Mouse (Mus musculus) MEL (cell line): Measurements from ENCODE around the gene Igtp. TPM values are rescaled to one million over a fixed set of nuclear protein-coding genes. Genes with fewer than 3 reads are reported as not detected.

Experiments used
- DNase-seq: peaks from one replicate; pipeline ENCODE4 v3.0.0; 2011; ENCODE audit warnings: low read depth, low spot score
- H3K27ac ChIP-seq: 2 replicates; pipeline ENCODE4 v1.5.1; 2012; ENCODE audit warnings: low read depth, mild to moderate bottlenecking, control low read depth, low read length, moderate library complexity; ENCODE audit not compliant: control insufficient read depth
- H3K27me3 ChIP-seq, 2 experiments: fragments of 150-350 bp in 1 of 2; sonication (generic) in 1 of 2; 2 replicates each; pipeline ENCODE4 v1.6.1; 2012; ENCODE audit warnings: low read length in 2 of 2, mild to moderate bottlenecking in 2 of 2, improper control_type of control experiment in 1 of 2, moderate library complexity in 1 of 2; ENCODE audit not compliant: insufficient read depth in 2 of 2, control insufficient read depth in 1 of 2
- H3K36me3 ChIP-seq, 2 experiments: 2 replicates each; pipeline ENCODE4 v1.6.1; 2012 to 2014; ENCODE audit warnings: low read length in 2 of 2, improper control_type of control experiment in 1 of 2, inconsistent platforms in 1 of 2, mild to moderate bottlenecking in 1 of 2; ENCODE audit not compliant: insufficient read depth in 2 of 2, control insufficient read depth in 1 of 2
- H3K4me1 ChIP-seq, 2 experiments: fragments of 150-350 bp in 1 of 2; sonication (generic) in 1 of 2; 2 replicates each; pipeline ENCODE4 v1.6.1; 2012; ENCODE audit warnings: low read length in 2 of 2, improper control_type of control experiment in 1 of 2, mild to moderate bottlenecking in 1 of 2; ENCODE audit not compliant: insufficient read depth in 2 of 2, control insufficient read depth in 1 of 2
- H3K4me3 ChIP-seq, 2 experiments: fragments of 150-350 bp in 1 of 2; sonication (generic) in 1 of 2; 2 replicates each; pipeline ENCODE4 v1.5.1; 2012; ENCODE audit warnings: low read depth in 2 of 2, low read length in 2 of 2, mild to moderate bottlenecking in 2 of 2, moderate library complexity in 2 of 2, control low read depth in 1 of 2, improper control_type of control experiment in 1 of 2; ENCODE audit not compliant: control insufficient read depth in 1 of 2, insufficient read depth in 1 of 2
- H3K79me2 ChIP-seq: 2 replicates; pipeline ENCODE4 v1.6.1; 2012; ENCODE audit warnings: mild to moderate bottlenecking, low read length, moderate library complexity; ENCODE audit not compliant: control insufficient read depth, poor library complexity, insufficient read depth
- H3K9ac ChIP-seq: 2 replicates; pipeline ENCODE4 v1.6.1; 2012; ENCODE audit warnings: low read depth, mild to moderate bottlenecking, control low read depth, low read length, moderate library complexity; ENCODE audit not compliant: control insufficient read depth, poor library complexity, severe bottlenecking
- H3K9me3 ChIP-seq: fragments of 150-350 bp; sonication (generic); replicated peaks from 2 replicates; pipeline ENCODE4 v1.6.1; 2012; ENCODE audit warnings: mild to moderate bottlenecking, low read length, improper control_type of control experiment, moderate library complexity; ENCODE audit not compliant: insufficient read depth
- BHLHE40 ChIP-seq: IDR thresholded peaks from 2 replicates; pipeline ENCODE4 v1.6.1; 2012; ENCODE audit warnings: low read depth, mild to moderate bottlenecking, inconsistent platforms, low read length, improper control_type of control experiment, borderline replicate concordance
- CHD1 ChIP-seq: IDR thresholded peaks from 2 replicates; pipeline ENCODE4 v1.6.1; 2012; ENCODE audit warnings: low read depth, mild to moderate bottlenecking, inconsistent platforms, low read length, improper control_type of control experiment
- ELF1 ChIP-seq: IDR thresholded peaks from 2 replicates; pipeline ENCODE4 v1.6.1; 2014; ENCODE audit warnings: low read depth, mild to moderate bottlenecking, inconsistent platforms, low read length, improper control_type of control experiment, moderate library complexity
- JUND ChIP-seq: IDR thresholded peaks from 2 replicates; pipeline ENCODE4 v1.6.1; 2011; ENCODE audit warnings: low read depth, mild to moderate bottlenecking, improper control_type of control experiment, low read length
- MAFK ChIP-seq: IDR thresholded peaks from 2 replicates; pipeline ENCODE4 v1.6.1; 2011; ENCODE audit warnings: low read depth, mild to moderate bottlenecking, low read length, improper control_type of control experiment, borderline replicate concordance
- MAZ ChIP-seq: IDR thresholded peaks from 2 replicates; pipeline ENCODE4 v1.6.1; 2012; ENCODE audit warnings: low read depth, mild to moderate bottlenecking, inconsistent platforms, low read length, improper control_type of control experiment
- MEF2A ChIP-seq: IDR thresholded peaks from 2 replicates; pipeline ENCODE4 v1.6.1; 2014; ENCODE audit warnings: low read depth, mild to moderate bottlenecking, inconsistent platforms, low read length, improper control_type of control experiment; ENCODE audit not compliant: poor library complexity, insufficient replicate concordance, severe bottlenecking; ENCODE audit errors: extremely low read depth
- MXI1 ChIP-seq: IDR thresholded peaks from 2 replicates; pipeline ENCODE4 v1.6.1; 2011; ENCODE audit warnings: mild to moderate bottlenecking, low read depth, low read length, improper control_type of control experiment
- MYB ChIP-seq: IDR thresholded peaks from 2 replicates; pipeline ENCODE4 v1.6.1; 2011; ENCODE audit warnings: mild to moderate bottlenecking, low read depth, low read length, improper control_type of control experiment
- NRF1 ChIP-seq: IDR thresholded peaks from 2 replicates; pipeline ENCODE4 v1.6.1; 2014; ENCODE audit warnings: low read depth, mild to moderate bottlenecking, inconsistent platforms, low read length, improper control_type of control experiment, moderate library complexity; ENCODE audit not compliant: poor library complexity, insufficient read depth, severe bottlenecking
- POLR2A ChIP-seq, 2 experiments: IDR thresholded peaks; 2 replicates each; pipeline ENCODE4 v1.6.1; 2011 to 2012; ENCODE audit warnings: low read length in 2 of 2, mild to moderate bottlenecking in 2 of 2, control low read depth in 1 of 2, improper control_type of control experiment in 1 of 2, low read depth in 1 of 2, moderate library complexity in 1 of 2; ENCODE audit not compliant: control insufficient read depth in 1 of 2, insufficient read depth in 1 of 2, poor library complexity in 1 of 2
- POLR2AphosphoS5 ChIP-seq: IDR thresholded peaks from 2 replicates; pipeline ENCODE4 v1.6.1; 2012; ENCODE audit warnings: low read depth, borderline replicate concordance, mild to moderate bottlenecking, inconsistent platforms, low read length, moderate library complexity, mixed read lengths
- RAD21 ChIP-seq: IDR thresholded peaks from 2 replicates; pipeline ENCODE4 v1.6.1; 2011; ENCODE audit warnings: mild to moderate bottlenecking, low read depth, low read length, improper control_type of control experiment
- RCOR1 ChIP-seq: IDR thresholded peaks from 2 replicates; pipeline ENCODE4 v1.6.1; 2012; ENCODE audit warnings: low read depth, mild to moderate bottlenecking, inconsistent platforms, low read length, improper control_type of control experiment
- SIN3A ChIP-seq: IDR thresholded peaks from 2 replicates; pipeline ENCODE4 v1.6.1; 2012; ENCODE audit warnings: low read length, improper control_type of control experiment, inconsistent platforms
- SMC3 ChIP-seq: IDR thresholded peaks from 2 replicates; pipeline ENCODE4 v1.6.1; 2011; ENCODE audit warnings: low read depth, low read length, improper control_type of control experiment
- TAL1 ChIP-seq: IDR thresholded peaks from 2 replicates; pipeline ENCODE4 v1.6.1; 2012; ENCODE audit warnings: mild to moderate bottlenecking, inconsistent platforms, low read length, moderate library complexity, mixed read lengths
- TCF12 ChIP-seq: IDR thresholded peaks from 2 replicates; pipeline ENCODE4 v1.6.1; 2014; ENCODE audit warnings: low read depth, mild to moderate bottlenecking, inconsistent platforms, low read length, improper control_type of control experiment, moderate library complexity
- UBTF ChIP-seq: IDR thresholded peaks from 2 replicates; pipeline ENCODE4 v1.6.1; 2012; ENCODE audit warnings: low read depth, mild to moderate bottlenecking, inconsistent platforms, low read length, improper control_type of control experiment, moderate library complexity, borderline replicate concordance; ENCODE audit not compliant: insufficient read depth
- USF1 ChIP-seq: IDR thresholded peaks from 2 replicates; pipeline ENCODE4 v1.6.1; 2014; ENCODE audit warnings: low read depth, mild to moderate bottlenecking, inconsistent platforms, low read length, improper control_type of control experiment, moderate library complexity
- USF2 ChIP-seq, 2 experiments: IDR thresholded peaks; 2 replicates each; pipeline ENCODE4 v1.6.1; 2011 to 2012; ENCODE audit warnings: improper control_type of control experiment in 2 of 2, low read length in 2 of 2, borderline replicate concordance in 1 of 2, inconsistent platforms in 1 of 2, low read depth in 1 of 2, mild to moderate bottlenecking in 1 of 2; ENCODE audit not compliant: insufficient read depth in 1 of 2
- ZKSCAN1 ChIP-seq: IDR thresholded peaks from 2 replicates; pipeline ENCODE4 v1.6.1; 2012; ENCODE audit warnings: low read depth, mild to moderate bottlenecking, inconsistent platforms, low read length, improper control_type of control experiment, moderate library complexity
- polyA plus RNA-seq, 2 experiments: library from polyadenylated mRNA; stranded (reverse) in 1 of 2; unstranded in 1 of 2; fragments of >175 nt in 1 of 2; fragments of >200 nt in 1 of 2; gene quantifications; 2 replicates each; pipeline versions ENCODE4 v1.2.1 to v1.2.4; 2012; ENCODE audit warnings: low replicate concordance in 2 of 2, low read depth in 1 of 2; ENCODE audit not compliant: insufficient read length in 2 of 2, insufficient read depth in 1 of 2, missing spikeins in 1 of 2
- total RNA-seq: library from RNA; depleted of rRNA; stranded (reverse); fragments of 300-350 nt; gene quantifications from 2 replicates; pipeline ENCODE4 v1.2.3, GENCODE M21; 2012

Igtp gene
- total and polyA plus RNA-seq, 3 experiments = 3.6 to 3.7 TPM; not detected in 1

DNA sequence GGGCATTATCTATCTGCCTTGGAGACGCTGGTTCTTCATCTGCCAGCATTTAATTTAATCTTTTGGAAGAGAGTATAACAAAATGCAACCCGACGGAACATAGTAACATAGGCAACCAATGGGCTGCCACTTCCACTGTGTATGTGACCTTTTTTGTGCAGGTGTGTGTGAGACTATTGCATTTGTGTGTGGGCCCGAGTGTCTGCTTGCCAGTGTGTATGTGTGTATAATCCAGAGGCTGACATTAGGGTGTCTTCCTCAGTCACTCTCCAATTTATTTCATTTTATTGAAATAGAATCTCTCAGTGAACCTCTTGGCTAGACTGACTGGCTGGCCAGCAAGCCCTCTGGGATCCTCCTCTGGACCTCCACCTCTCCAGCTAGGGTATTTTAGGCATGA lies 870 bp downstream of the Igtp start:
- H3K9me3 ChIP-seq = no peaks in the 10 kb centered on the region
- TF ChIP-seq MAZ (no peak), BHLHE40 (no peak), SIN3A (no peak)
- peaks cover 9 to 10% of the 10 kb centered on the region in 2 experiments; a peak in 3 of 4 replicates for H3K4me1 ChIP-seq
- no peak overlapping the region for H3K27ac ChIP-seq
- H3K36me3 ChIP-seq = peaks cover 0 to 3% of the 10 kb centered on the region in 2 experiments; a peak in 2 of 4 replicates
- no peak overlapping the region for H3K9ac ChIP-seq
- peak overlapping the region in 1 of 2 experiments; percentile 99; a peak in 2 of 4 replicates for H3K4me3 ChIP-seq
- no peaks in the 10 kb centered on the region; the same call in 1 of the 2 replicates for H3K79me2 ChIP-seq
- no peak for DNase-seq
- no peaks in the 10 kb centered on the region; a peak in 1 of 4 replicates for H3K27me3 ChIP-seq

GRCm38 (mm10) chr11:58201052-58201451 lies 1.7 kb downstream of the Igtp start:
- peaks cover 9 to 10% of the 10 kb centered on the region in 2 experiments; a peak in 3 of 4 replicates for H3K4me1 ChIP-seq
- TF ChIP-seq ELF1 (no peak), CHD1 (no peak), MXI1 (no peak), MEF2A (no peak), JUND (no peak), NRF1 (no peak), USF2 (IDR thresholded peaks at IDR 0.05; ENCODE audit: borderline replicate concordance in 1 of 2, insufficient read depth in 1 of 2, low read depth in 1 of 2, low read length in 2 of 2) (no peak), ZKSCAN1 (no peak), USF1 (no peak), POLR2A (IDR thresholded peaks at IDR 0.05; ENCODE audit: control insufficient read depth in 1 of 2, insufficient read depth in 1 of 2, low read depth in 1 of 2, low read length in 2 of 2, poor library complexity in 1 of 2) (no peak), TAL1 (no peak), MAFK (no peak), RCOR1 (no peak), SMC3 (no peak), POLR2AphosphoS5 (no peak), MYB (no peak), RAD21 (no peak), UBTF (no peak), TCF12 (no peak)
- no peaks in the 10 kb centered on the region for H3K27me3 ChIP-seq
- no peaks in the 10 kb centered on the region; the same call in 1 of the 2 replicates for H3K79me2 ChIP-seq
- DNase-seq = no peak
- peaks cover 0 to 3% of the 10 kb centered on the region in 2 experiments; a peak in 2 of 4 replicates for H3K36me3 ChIP-seq
- no peak overlapping the region for H3K4me3 ChIP-seq
- H3K27ac ChIP-seq = no peak overlapping the region
- no peak overlapping the region for H3K9ac ChIP-seq
- no peaks in the 10 kb centered on the region for H3K9me3 ChIP-seq
